Mouse (Mus musculus): ENCODE measurements around the gene Vmn2r7.
"Not testable (repeated sequence)": the region's sequence is repeated elsewhere in the genome, so short reads cannot be mapped to it uniquely, and the experiment has no call there.

The Vmn2r7 gene

GRCm38 (mm10) chr3:64844665-64845064 lies at the start of gene Vmn2r7:
TSS of gene Vmn2r7 (minus strand) at chr3:64844765.
- not testable (repeated sequence) for DNase-seq (ENCODE audit: low spot score)

- no peak for DNase-seq (ENCODE audit: low spot score)
Measured at GRCm38 (mm10) chr3:64889725-64890124, 45.2 kb upstream of the Vmn2r7 start.

- no peak for DNase-seq (ENCODE audit: low spot score)
Measured at GRCm38 (mm10) chr3:64878199-64878977, 33.8 kb upstream of the Vmn2r7 start.

GRCm38 (mm10) chr3:64876669-64877068 lies 32.1 kb upstream of the Vmn2r7 start:
- DNase-seq (ENCODE audit: low spot score): peak; percentile 12

GRCm38 (mm10) chr3:64842881-64843280 lies 1.7 kb downstream of the Vmn2r7 start:
- DNase-seq (ENCODE audit: low spot score): no peak

GRCm38 (mm10) chr3:64842299-64842698 lies 2.3 kb downstream of the Vmn2r7 start:
- DNase-seq (ENCODE audit: low spot score): peak; percentile 85

GRCm38 (mm10) chr3:64831134-64831533 lies 13.4 kb downstream of the Vmn2r7 start:
- no peak for DNase-seq (ENCODE audit: low spot score)

GRCm38 (mm10) chr3:64791245-64791591 lies 53.3 kb downstream of the Vmn2r7 start:
- DNase-seq (ENCODE audit: low spot score): no peak

GRCm38 (mm10) chr3:64790509-64791244 lies 53.9 kb downstream of the Vmn2r7 start:
- DNase-seq (ENCODE audit: low spot score): peak; percentile 65

- DNase-seq (ENCODE audit: low spot score): no peak
Measured at GRCm38 (mm10) chr3:64782901-64783300, 61.7 kb downstream of the Vmn2r7 start.

- no peak for DNase-seq (ENCODE audit: low spot score)
Measured at GRCm38 (mm10) chr3:64772132-64772531, 72.4 kb downstream of the Vmn2r7 start.

GRCm38 (mm10) chr3:64756145-64756544 lies 88.4 kb downstream of the Vmn2r7 start:
- DNase-seq (ENCODE audit: low spot score): no peak

- DNase-seq (ENCODE audit: low spot score): not testable (repeated sequence)
Measured at GRCm38 (mm10) chr3:64727187-64727970, 117.2 kb downstream of the Vmn2r7 start.

GRCm38 (mm10) chr3:64725736-64726135 lies 118.8 kb downstream of the Vmn2r7 start:
- not testable (repeated sequence) for DNase-seq (ENCODE audit: low spot score)

- not testable (repeated sequence) for DNase-seq (ENCODE audit: low spot score)
Measured at GRCm38 (mm10) chr3:64676069-64676468, 168.5 kb downstream of the Vmn2r7 start.

All from embryo, embryonic 10 days (tissue).